Mouse (Mus musculus) inflammation-experienced regulatory T-cells (primary cell): ENCODE measurements around the gene Cyp4a12b. TPM values are rescaled to one million over a fixed set of nuclear protein-coding genes. Genes with fewer than 3 reads are reported as not detected.

Experiments used
- polyA plus RNA-seq, 2 experiments: library from polyadenylated mRNA; unstranded; fragments of 100-300 nt; shearing (Covaris generic); gene quantifications; one replicate each; pipeline ENCODE4 v1.2.1; 2017

Gene Cyp4a12b
- under 1 TPM in 1 of 2 experiments, not detected in 1; 0.06 TPM for polyA plus RNA-seq

GRCm38 (mm10) chr4:115411324-115411723 lies at the start of gene Cyp4a12b:
Gene Cyp4a12b, plus strand, starts transcription at chr4:115411624.

GRCm38 (mm10) chr4:115452304-115452703 lies 40.9 kb downstream of the Cyp4a12b start, which contains the start of gene Cyp4a30b:
Gene Cyp4a30b, plus strand, starts transcription at chr4:115452604.

Other genes with a start within 250 kb of the Cyp4a12b start
- gene Cyp4a29, start 169.5 kb upstream of the Cyp4a12b start, polyA plus RNA-seq = under 1 TPM in 1 of 2 experiments, not detected in 1; 0.23 TPM
- gene Cyp4a12a, start 112.6 kb upstream of the Cyp4a12b start, polyA plus RNA-seq = under 1 TPM in 1 of 2 experiments, not detected in 1; 0.15 TPM
- under 1 TPM in 1 of 2 experiments, not detected in 1; 0.20 TPM for gene Cyp4a30b, start 41.0 kb downstream of the Cyp4a12b start, polyA plus RNA-seq
- gene Cyp4a14, start 84.5 kb downstream of the Cyp4a12b start, polyA plus RNA-seq = not detected
- not detected for gene Cyp4a10, start 106.6 kb downstream of the Cyp4a12b start, polyA plus RNA-seq
- gene Cyp4a31, start 152.0 kb downstream of the Cyp4a12b start, polyA plus RNA-seq = under 1 TPM; 0.14 to 0.48 TPM
- gene Cyp4a32, start 189.3 kb downstream of the Cyp4a12b start, polyA plus RNA-seq = not detected
- gene Cyp4b1, start 236.1 kb downstream of the Cyp4a12b start, polyA plus RNA-seq = under 1 TPM in 1 of 2 experiments, not detected in 1; 0.24 TPM